Mouse (Mus musculus) urinary bladder, postnatal 14 days (tissue): ENCODE data around the gene Fblim1.

Experiments used
- DNase-seq: peaks from one replicate; pipeline ENCODE4 v3.0.0; 2021; ENCODE audit warnings: low spot score

Gene Fblim1

GRCm38 (mm10) chr4:141605861-141606260 is at the start of gene Fblim1:
Gene Fblim1 (minus strand): TSS chr4:141606096.
- DNase-seq: no peak

- no peak for DNase-seq
Measured at GRCm38 (mm10) chr4:141654509-141654908, 48.6 kb upstream of the Fblim1 start.

- DNase-seq: no peak
Measured at GRCm38 (mm10) chr4:141653813-141654212, 47.9 kb upstream of the Fblim1 start.

- no peak for DNase-seq
Measured at GRCm38 (mm10) chr4:141653044-141653443, 47.1 kb upstream of the Fblim1 start.

- DNase-seq: no peak
Measured at GRCm38 (mm10) chr4:141651944-141652343, 46.0 kb upstream of the Fblim1 start.

- DNase-seq: no peak
Measured at GRCm38 (mm10) chr4:141651286-141651685, 45.4 kb upstream of the Fblim1 start.

- no peak for DNase-seq
Measured at GRCm38 (mm10) chr4:141649244-141649643, 43.3 kb upstream of the Fblim1 start.

- DNase-seq: no peak
Measured at GRCm38 (mm10) chr4:141648262-141648661, 42.4 kb upstream of the Fblim1 start.

GRCm38 (mm10) chr4:141647187-141647586 is 41.3 kb upstream of the Fblim1 start:
- no peak for DNase-seq

- DNase-seq: no peak
Measured at GRCm38 (mm10) chr4:141645988-141646387, 40.1 kb upstream of the Fblim1 start.

- peak; percentile 36 for DNase-seq
Measured at GRCm38 (mm10) chr4:141643118-141643855, 37.4 kb upstream of the Fblim1 start.

- no peak for DNase-seq
Measured at GRCm38 (mm10) chr4:141641961-141642811, 36.3 kb upstream of the Fblim1 start.

- no peak for DNase-seq
Measured at GRCm38 (mm10) chr4:141641353-141641771, 35.5 kb upstream of the Fblim1 start.

- DNase-seq: no peak
Measured at GRCm38 (mm10) chr4:141639474-141639873, 33.6 kb upstream of the Fblim1 start.

- no peak for DNase-seq
Measured at GRCm38 (mm10) chr4:141636693-141637092, 30.8 kb upstream of the Fblim1 start.

- DNase-seq: no peak
Measured at GRCm38 (mm10) chr4:141635991-141636390, 30.1 kb upstream of the Fblim1 start.

GRCm38 (mm10) chr4:141632111-141632873 is 26.4 kb upstream of the Fblim1 start:
- no peak for DNase-seq

- DNase-seq: no peak
Measured at GRCm38 (mm10) chr4:141631250-141631649, 25.4 kb upstream of the Fblim1 start.

- no peak for DNase-seq
Measured at GRCm38 (mm10) chr4:141630021-141630420, 24.1 kb upstream of the Fblim1 start.

- DNase-seq: no peak
Measured at GRCm38 (mm10) chr4:141628661-141629060, 22.8 kb upstream of the Fblim1 start.

- no peak for DNase-seq
Measured at GRCm38 (mm10) chr4:141627502-141627901, 21.6 kb upstream of the Fblim1 start.

- no peak for DNase-seq
Measured at GRCm38 (mm10) chr4:141625774-141626550, 20.1 kb upstream of the Fblim1 start.
